ENCODE assay signal across 27 mouse cellular contexts in the genomic region with DNA sequence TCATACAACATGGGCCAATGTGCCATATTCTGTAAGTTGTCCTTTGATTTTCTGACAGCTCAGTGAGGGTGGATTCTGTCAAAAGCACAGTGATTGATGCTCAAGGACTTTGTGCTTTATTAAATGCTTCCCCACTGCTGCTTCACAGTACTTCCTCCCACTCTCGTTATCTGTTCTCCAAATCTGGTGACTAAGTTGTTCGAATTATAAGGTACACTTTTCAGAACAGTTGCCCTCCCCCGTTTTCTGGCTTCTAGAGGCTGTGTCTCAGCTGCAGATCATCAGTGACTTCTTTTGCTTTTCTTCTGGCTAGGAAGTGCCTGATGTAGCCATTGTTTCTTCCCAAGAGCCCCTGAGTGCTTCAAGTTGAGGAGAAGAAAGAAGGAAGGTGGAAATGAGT.
DNase-seq lines count a peak whose midpoint lies in the region; ATAC-seq lines count a peak whose summit lies in the region.
"Had no signal": no experiment of that assay in that cellular context is flagged by ENCODE, and none has a peak within 500 bp of the region (broad histone marks: within the 10 kb centered on the region; RNA-seq: fewer than 3 reads in every experiment).

No protein-coding gene starts in this region.

- no peak overlapping the region for H3K4me2 ChIP-seq in hindbrain, embryonic 11.5 days (replicated peaks; ENCODE audit: low read depth, low read length)
- H3K4me2 ChIP-seq: embryonic facial prominence, embryonic 13.5 days; forebrain, embryonic 13.5 days; heart, embryonic 15.5 days; hindbrain, embryonic 14.5 days; limb, embryonic 15.5 days; lung, embryonic 15.5 days; midbrain, embryonic 13.5 days had no signal

- no peaks in the 10 kb centered on the region for H3K4me1 ChIP-seq in hindbrain, embryonic 11.5 days (replicated peaks; ENCODE audit: control insufficient read depth, insufficient read depth, low read length)
- H3K4me1 ChIP-seq: embryonic facial prominence, embryonic 13.5 days; heart, embryonic 15.5 days; limb, embryonic 15.5 days; megakaryocyte, embryonic 14.5 days had no signal

- no peaks in the 10 kb centered on the region for H3K9me3 ChIP-seq in hindbrain, embryonic 11.5 days (ENCODE audit: control insufficient read depth, low read length)
- H3K9me3 ChIP-seq: embryonic facial prominence, embryonic 13.5 days; forebrain, embryonic 13.5 days; heart, embryonic 15.5 days; limb, embryonic 15.5 days; lung, embryonic 15.5 days; megakaryocyte, embryonic 14.5 days; midbrain, embryonic 13.5 days had no signal

- WGBS in hindbrain, embryonic 11.5 days: 81% methylated on average over 3 of the region's 3 CpGs

- no peak overlapping the region for H3K4me3 ChIP-seq in hindbrain, embryonic 11.5 days (ENCODE audit: low read depth, low read length)
- H3K4me3 ChIP-seq: embryonic facial prominence, embryonic 13.5 days; erythroblast, embryonic 14.5 days; forebrain, embryonic 13.5 days; heart, embryonic 15.5 days; limb, embryonic 15.5 days; lung, embryonic 15.5 days; megakaryocyte, embryonic 14.5 days; midbrain, embryonic 13.5 days had no signal

- DNase-seq in frontal cortex, adult 2 months (ENCODE audit: extremely low spot score in 1 of 2, low spot score in 1 of 2): peak; percentile 17 to 57
- no peak for DNase-seq in frontal cortex, postnatal 25 days (ENCODE audit: low spot score in 2 of 2)
- peak; percentile 56 for DNase-seq in right cerebral cortex, adult 18-20 months
- no peak for DNase-seq in right cerebral cortex, postnatal 4 days
- DNase-seq in layer of hippocampus, adult 8-10 months (ENCODE audit: low spot score in 2 of 2): peak; percentile 13 to 22
- no peak for DNase-seq in hindbrain, embryonic 11.5 days (ENCODE audit: low spot score)
- DNase-seq: cerebellum, adult 2 months; cerebellum, postnatal 25 days; gastrocnemius, postnatal 36 days; heart, postnatal 36 days; kidney, adult 18-20 months; kidney, postnatal 4 days; lung, postnatal 36 days; thymus, adult 2 months; thymus, postnatal 4 days had no signal

- H3K27ac ChIP-seq in hindbrain, embryonic 11.5 days (ENCODE audit: low read depth, low read length): no peak overlapping the region
- H3K27ac ChIP-seq: embryonic facial prominence, embryonic 13.5 days; forebrain, embryonic 13.5 days; heart, embryonic 15.5 days; hindbrain, embryonic 14.5 days; limb, embryonic 15.5 days; liver, embryonic 14.5 days; lung, embryonic 15.5 days; midbrain, embryonic 13.5 days had no signal

- no peaks in the 10 kb centered on the region for H3K27me3 ChIP-seq in hindbrain, embryonic 11.5 days (ENCODE audit: control insufficient read depth, insufficient read depth, low read length)
- H3K27me3 ChIP-seq: embryonic facial prominence, embryonic 13.5 days; forebrain, embryonic 13.5 days; heart, embryonic 15.5 days; limb, embryonic 15.5 days; lung, embryonic 15.5 days had no signal

- ATAC-seq in hindbrain, embryonic 11.5 days (ENCODE audit: low FRiP score): no peak
- ATAC-seq in granulocyte monocyte progenitor cell, adult 5-6 weeks (replicated peaks; ENCODE audit: poor library complexity, severe bottlenecking): no peak
- ATAC-seq: forebrain, embryonic 13.5 days; inflammation-experienced regulatory T-cells, adult 6 months; midbrain, embryonic 13.5 days had no signal

- no peak overlapping the region for H3K9ac ChIP-seq in hindbrain, embryonic 11.5 days (ENCODE audit: low read depth, low read length)
- H3K9ac ChIP-seq: embryonic facial prominence, embryonic 13.5 days; forebrain, embryonic 13.5 days; heart, embryonic 15.5 days; hindbrain, embryonic 14.5 days; limb, embryonic 15.5 days; liver, embryonic 14.5 days; lung, embryonic 15.5 days; midbrain, embryonic 13.5 days had no signal

- H3K36me3 ChIP-seq in hindbrain, embryonic 11.5 days (ENCODE audit: control insufficient read depth, insufficient read depth, low read length): no peaks in the 10 kb centered on the region
- H3K36me3 ChIP-seq: embryonic facial prominence, embryonic 13.5 days; heart, embryonic 15.5 days; limb, embryonic 15.5 days; lung, embryonic 15.5 days; midbrain, embryonic 13.5 days had no signal

Comparison
In these comparisons a context has a peak if more than half of its experiments do, and no peak if none do; other contexts are left out.
1. DNase-seq: peak in frontal cortex, adult 2 months (2 of 2), right cerebral cortex, adult 18-20 months (single experiment) and layer of hippocampus, adult 8-10 months (2 of 2); none in frontal cortex, postnatal 25 days (0 of 2), right cerebral cortex, postnatal 4 days (single experiment) and hindbrain, embryonic 11.5 days (single experiment).